Mouse (Mus musculus) G1E-ER4 (cell line): ENCODE data around the gene Hormad2. TPM values are rescaled to one million over a fixed set of nuclear protein-coding genes. Genes with fewer than 3 reads are reported as not detected.

Experiments used
- GATA1 ChIP-seq: IDR thresholded peaks from one replicate; pipeline ENCODE4 v1.8.0; 2012; ENCODE audit warnings: low read length, inconsistent platforms
- polyA plus RNA-seq: library from polyadenylated mRNA; stranded (reverse); fragments of >175 nt; gene quantifications from 2 replicates; pipeline ENCODE4 v1.2.3, GENCODE M21; 2012

Hormad2 gene
- polyA plus RNA-seq, 1 experiment, result 10.2 TPM

GRCm38 (mm10) chr11:4305090-4305489, 135.8 kb downstream of the Hormad2 start:
- no peak for TF ChIP-seq GATA1

DNA sequence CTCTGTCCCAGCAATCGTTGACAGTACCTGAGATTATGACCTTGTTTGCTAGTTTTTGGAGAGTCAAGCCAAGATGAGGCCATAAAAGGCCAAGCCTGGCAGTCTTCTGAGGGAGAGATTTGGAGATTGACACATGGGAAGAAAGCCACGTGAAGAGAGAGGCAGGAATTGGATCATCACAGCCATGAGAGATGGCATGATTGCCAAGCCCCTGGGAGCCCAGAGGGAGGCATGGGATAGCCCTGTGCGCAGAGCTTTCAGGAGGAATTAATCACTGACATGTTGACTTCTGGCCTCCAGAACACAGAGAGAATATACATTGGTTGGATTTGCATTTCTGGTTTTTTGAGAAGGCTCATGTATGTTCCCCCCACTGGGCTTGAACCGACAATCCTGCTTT, 136.7 kb downstream of the Hormad2 start:
- no peak for TF ChIP-seq GATA1

- TF ChIP-seq GATA1, result no peak
Observed at GRCm38 (mm10) chr11:4303033-4303432, 137.9 kb downstream of the Hormad2 start.

- no peak for TF ChIP-seq GATA1
Observed at GRCm38 (mm10) chr11:4302363-4302913, 138.5 kb downstream of the Hormad2 start.

DNA sequence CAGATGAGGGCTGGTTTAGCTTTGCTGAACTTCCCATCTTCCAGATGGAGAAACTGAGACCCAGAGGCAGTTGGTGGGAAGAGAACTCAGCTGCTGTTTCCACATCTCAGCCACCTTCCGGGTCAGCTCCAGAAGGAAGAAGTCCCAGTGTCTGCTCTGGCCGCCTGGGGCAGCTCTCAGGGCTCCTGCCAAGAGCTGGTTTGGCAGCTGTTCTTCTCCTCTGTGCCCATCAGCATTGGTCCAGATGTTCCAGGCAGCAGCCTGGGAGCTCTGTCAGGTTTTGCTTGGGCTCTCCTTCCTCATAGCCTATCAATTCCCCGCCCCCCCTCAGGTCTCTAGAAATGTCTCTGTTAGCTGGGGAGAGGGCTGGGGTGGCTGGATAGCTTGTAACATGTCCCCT, 140.2 kb downstream of the Hormad2 start:
- TF ChIP-seq GATA1, result no peak

GRCm38 (mm10) chr11:4299735-4300474, 141.0 kb downstream of the Hormad2 start:
- no peak for TF ChIP-seq GATA1

DNA sequence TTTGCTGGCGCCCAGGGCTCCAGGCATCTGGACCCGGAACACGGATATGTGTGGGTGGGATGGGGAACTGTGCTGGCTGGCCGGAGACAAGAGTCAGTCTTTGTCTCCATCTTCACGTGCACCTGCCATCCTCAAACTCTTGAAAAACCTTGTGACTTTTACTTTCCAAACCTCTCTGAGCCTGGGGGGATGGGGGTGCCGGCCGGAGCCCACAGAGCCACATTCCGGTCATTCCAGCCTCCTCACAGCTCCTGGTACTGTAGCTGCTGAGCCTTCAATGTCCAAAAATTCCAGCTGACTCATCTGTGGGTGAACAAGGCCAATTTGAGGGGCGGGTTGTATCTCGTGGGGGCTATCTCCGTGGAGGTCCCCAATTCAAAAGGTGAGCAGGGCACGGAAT, 141.7 kb downstream of the Hormad2 start:
- no peak for TF ChIP-seq GATA1

GRCm38 (mm10) chr11:4298615-4299014, 142.3 kb downstream of the Hormad2 start:
- no peak for TF ChIP-seq GATA1

GRCm38 (mm10) chr11:4297753-4298152, 143.2 kb downstream of the Hormad2 start:
- no peak for TF ChIP-seq GATA1

GRCm38 (mm10) chr11:4296610-4297275, 144.2 kb downstream of the Hormad2 start:
- no peak for TF ChIP-seq GATA1

Other genes starting within 250 kb of the Hormad2 start
- 1.2 and 2.7 TPM in 2 replicates for gene Castor1, start 222.9 kb downstream of the Hormad2 start, polyA plus RNA-seq
- 3.0 and 3.3 TPM in 2 replicates for gene Osm, start 204.7 kb downstream of the Hormad2 start, polyA plus RNA-seq
- gene Lif, start 183.5 kb downstream of the Hormad2 start, polyA plus RNA-seq, result 0.02 and 0.21 TPM in 2 replicates
- gene Mtmr3, start 153.8 kb upstream of the Hormad2 start, polyA plus RNA-seq, result 20.9 and 24.2 TPM in 2 replicates
- gene Gm11032, start 179.0 kb upstream of the Hormad2 start, polyA plus RNA-seq, result not detected in 2 replicates
- 55.8 and 57.4 TPM in 2 replicates for gene Ascc2, start 196.6 kb upstream of the Hormad2 start, polyA plus RNA-seq